Mouse (Mus musculus): ENCODE data around the gene Hmg20a.

GRCm38 (mm10) chr9:56469656-56470055 lies 51.2 kb downstream of the Hmg20a start:
- TF ChIP-seq CTCF (conservative IDR thresholded peaks at IDR 0.05 in 1 of 2, IDR thresholded peaks at IDR 0.05 in 1 of 2; ENCODE audit: low read depth in 2 of 2, low read length in 2 of 2) (no peak), NELFE (IDR thresholded peaks at IDR 0.05; ENCODE audit: low read depth, low read length) (no peak), TBP (conservative IDR thresholded peaks at IDR 0.05; ENCODE audit: low read depth, low read length) (no peak), POLR2A (IDR thresholded peaks at IDR 0.05; ENCODE audit: low read depth, low read length) (no peak), CHD2 (IDR thresholded peaks at IDR 0.05; ENCODE audit: low read length) (no peak), SIN3A (IDR thresholded peaks at IDR 0.05; ENCODE audit: low read length) (no peak), USF1 (IDR thresholded peaks at IDR 0.05; ENCODE audit: low read depth, low read length) (no peak), MXI1 (IDR thresholded peaks at IDR 0.05; ENCODE audit: low read depth, low read length) (no peak)

Data from CH12.LX (cell line).